Comparison of ENCODE assay signal across 33 mouse cellular contexts in the genomic region with DNA sequence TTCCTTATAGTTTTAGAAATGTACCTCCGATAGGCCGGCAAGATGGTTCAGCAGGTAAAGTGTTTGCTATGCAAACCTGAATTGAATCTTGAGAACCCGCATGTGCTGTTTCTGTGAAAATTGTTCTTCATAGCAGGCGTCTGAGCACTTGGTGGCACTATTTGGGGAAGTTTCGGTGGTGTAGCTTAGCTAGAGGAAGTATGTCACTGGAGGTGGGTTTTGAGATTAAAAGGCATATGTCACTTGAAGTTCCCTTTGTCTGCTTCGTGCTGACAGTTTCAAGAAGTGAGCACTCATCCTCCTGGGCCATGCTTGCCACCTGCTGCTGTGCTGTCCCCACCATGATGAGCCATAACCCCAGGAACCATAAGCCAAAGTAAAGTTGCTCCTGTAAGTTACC. TPM values are rescaled to one million over a fixed set of nuclear protein-coding genes. Genes with fewer than 3 reads are reported as not detected.
DNase-seq lines count a peak whose midpoint lies in the region; ATAC-seq and TF ChIP-seq lines count a peak whose summit lies in the region.
"Had no signal": no experiment of that assay in that cellular context is flagged by ENCODE, and none has a peak within 500 bp of the region (broad histone marks: within the 10 kb centered on the region; RNA-seq: fewer than 3 reads in every experiment).

No protein-coding gene starts in this region.

- peak in 2 of 3 experiments; percentile 28 to 59; a peak in 3 of 6 replicates for TF ChIP-seq CTCF in MEL (IDR thresholded peaks at IDR 0.05 in 2 of 3, conservative IDR thresholded peaks at IDR 0.05 in 1 of 3; ENCODE audit: control insufficient read depth in 1 of 3, insufficient read depth in 1 of 3, low read depth in 2 of 3, low read length in 3 of 3, poor library complexity in 1 of 3, severe bottlenecking in 1 of 3)
- no peak for TF ChIP-seq CTCF in gastrocnemius, adult 2 months (IDR thresholded peaks at IDR 0.05)

- intact Hi-C loops in gastrocnemius, adult 2 months (cut with DNase I): loop anchor here (10.0 kb wide), 1 partner anchor 407 kb away; no protein-coding TSS in a partner anchor

- ATAC-seq in hematopoietic stem cell, adult 5-6 weeks (replicated peaks in 1 of 2; ENCODE audit: insufficient read depth in 1 of 2, low FRiP score in 2 of 2, low TSS enrichment in 1 of 2, low read depth in 1 of 2, poor library complexity in 2 of 2, severe bottlenecking in 2 of 2): peak; percentile 93 to 95
- peak; percentile 90 for ATAC-seq in neutrophil, adult 5-6 weeks (ENCODE audit: extremely low read depth, insufficient number of reproducible peaks, low FRiP score, poor library complexity, severe bottlenecking)
- ATAC-seq: CD4-positive, CD25-positive, alpha-beta regulatory T cell, adult 4 months; forebrain, postnatal 0 days; liver, postnatal 0 days; midbrain, embryonic 16.5 days had no signal

- H3K36me3 ChIP-seq in MEL (ENCODE audit: control insufficient read depth in 1 of 2, insufficient read depth in 2 of 2, low read length in 2 of 2): peaks cover 0 to 2% of the 10 kb centered on the region in 2 experiments; a peak in 2 of 4 replicates
- H3K36me3 ChIP-seq: embryonic facial prominence, embryonic 10.5 days; embryonic facial prominence, embryonic 15.5 days; forebrain, embryonic 12.5 days; heart, embryonic 13.5 days; hindbrain, embryonic 10.5 days; hindbrain, embryonic 15.5 days; kidney, embryonic 15.5 days; limb, embryonic 12.5 days; neural tube, embryonic 13.5 days had no signal

- H3K79me2 ChIP-seq in MEL (ENCODE audit: control insufficient read depth, insufficient read depth, low read length, poor library complexity): no peaks in the 10 kb centered on the region

- H3K9ac ChIP-seq in MEL (ENCODE audit: control insufficient read depth, low read depth, low read length, poor library complexity, severe bottlenecking): peak overlapping the region; percentile 37
- H3K9ac ChIP-seq: embryonic facial prominence, embryonic 15.5 days; forebrain, embryonic 12.5 days; forebrain, postnatal 0 days; heart, embryonic 13.5 days; hindbrain, embryonic 15.5 days; kidney, embryonic 15.5 days; limb, embryonic 12.5 days; liver, postnatal 0 days; neural tube, embryonic 13.5 days had no signal

- peak; percentile 23 for TF ChIP-seq RAD21 in MEL (IDR thresholded peaks at IDR 0.05; ENCODE audit: low read depth, low read length)

- peak in 1 of 2 experiments; percentile 41; a peak in 1 of 4 replicates for TF ChIP-seq POLR2A in MEL (IDR thresholded peaks at IDR 0.05; ENCODE audit: control insufficient read depth in 1 of 2, insufficient read depth in 1 of 2, low read depth in 1 of 2, low read length in 2 of 2, poor library complexity in 1 of 2)

- TF ChIP-seq EP300 in MEL (IDR thresholded peaks at IDR 0.05; ENCODE audit: low read depth in 1 of 2, low read length in 2 of 2): no peak

- no peak overlapping the region for H3K27ac ChIP-seq in MEL (ENCODE audit: control insufficient read depth, low read depth, low read length)
- H3K27ac ChIP-seq in gastrocnemius, adult 2 months: no peak overlapping the region
- H3K27ac ChIP-seq: embryonic facial prominence, embryonic 10.5 days; embryonic facial prominence, embryonic 15.5 days; forebrain, embryonic 12.5 days; heart, adult 2 months; heart, embryonic 13.5 days; hindbrain, embryonic 10.5 days; hindbrain, embryonic 15.5 days; kidney, embryonic 15.5 days; limb, embryonic 12.5 days; macrophage; neural tube, embryonic 13.5 days had no signal

- H3K4me1 ChIP-seq in MEL (ENCODE audit: control insufficient read depth in 1 of 2, insufficient read depth in 2 of 2, low read length in 2 of 2): peaks cover 0 to 3% of the 10 kb centered on the region in 2 experiments; a peak in 2 of 4 replicates
- H3K4me1 ChIP-seq: embryonic facial prominence, embryonic 10.5 days; embryonic facial prominence, embryonic 15.5 days; forebrain, embryonic 12.5 days; heart, embryonic 13.5 days; hindbrain, embryonic 10.5 days; hindbrain, embryonic 15.5 days; kidney, embryonic 15.5 days; limb, embryonic 12.5 days; neural tube, embryonic 13.5 days had no signal

- peak; percentile 6 for DNase-seq in lung, postnatal 36 days
- no peak for DNase-seq in lung, postnatal 14 days
- DNase-seq in MEL (ENCODE audit: low read depth, low spot score): peak; percentile 87
- DNase-seq in gastrocnemius, adult 2 months: no peak
- DNase-seq in frontal cortex, postnatal 25 days (ENCODE audit: low spot score in 2 of 2): no peak
- no peak for DNase-seq in c-Kit-positive CD71-positive TER-119-positive erythroid progenitor cells, embryonic 14.5 days (ENCODE audit: low spot score)
- DNase-seq: adrenal gland, postnatal 10 days; cerebellum, adult 11-12 months; cerebellum, postnatal 10 days; forebrain, postnatal 0 days; gastrocnemius, postnatal 25 days; heart, adult 2 months; heart, postnatal 10 days; kidney, adult 18-20 months; kidney, postnatal 25 days; liver, postnatal 0 days; right cerebral cortex, postnatal 14 days; thymus, postnatal 14 days had no signal

- no peaks in the 10 kb centered on the region for H3K9me3 ChIP-seq in MEL (replicated peaks; ENCODE audit: insufficient read depth, low read length)
- H3K9me3 ChIP-seq: embryonic facial prominence, embryonic 15.5 days; forebrain, embryonic 12.5 days; hindbrain, embryonic 15.5 days; kidney, embryonic 15.5 days had no signal

- no peak overlapping the region for H3K4me3 ChIP-seq in MEL (ENCODE audit: control insufficient read depth in 1 of 2, insufficient read depth in 1 of 2, low read depth in 2 of 2, low read length in 2 of 2)
- no peak overlapping the region for H3K4me3 ChIP-seq in gastrocnemius, adult 2 months
- H3K4me3 ChIP-seq: embryonic facial prominence, embryonic 10.5 days; embryonic facial prominence, embryonic 15.5 days; forebrain, embryonic 12.5 days; heart, adult 2 months; heart, embryonic 13.5 days; hindbrain, embryonic 10.5 days; hindbrain, embryonic 15.5 days; kidney, embryonic 15.5 days; limb, embryonic 12.5 days; myocyte; neural tube, embryonic 13.5 days had no signal

- H3K27me3 ChIP-seq in MEL (ENCODE audit: control insufficient read depth in 1 of 2, insufficient read depth in 2 of 2, low read length in 2 of 2): no peaks in the 10 kb centered on the region
- H3K27me3 ChIP-seq: embryonic facial prominence, embryonic 15.5 days; forebrain, embryonic 12.5 days; heart, embryonic 13.5 days; hindbrain, embryonic 15.5 days; kidney, embryonic 15.5 days; limb, embryonic 12.5 days; neural tube, embryonic 13.5 days had no signal

TF ChIP-seq in MEL, 35 proteins besides CTCF, POLR2A, EP300 and RAD21:
- TF ChIP-seq POLR2AphosphoS5 (IDR thresholded peaks at IDR 0.05; ENCODE audit: borderline replicate concordance, low read depth, low read length) (no peak), MAX (IDR thresholded peaks at IDR 0.05; ENCODE audit: low read length) (peak; percentile 81), MAZ (IDR thresholded peaks at IDR 0.05; ENCODE audit: low read depth, low read length) (no peak), TBP (IDR thresholded peaks at IDR 0.05; ENCODE audit: low read depth, low read length) (peak; percentile 76), SMC3 (IDR thresholded peaks at IDR 0.05; ENCODE audit: low read depth, low read length) (peak; percentile 52), HCFC1 (IDR thresholded peaks at IDR 0.05; ENCODE audit: low read depth, low read length) (peak; percentile 68), MYC (IDR thresholded peaks at IDR 0.05; ENCODE audit: low read depth, low read length) (peak; percentile 67; the same call in 1 of the 2 replicates), RCOR1 (IDR thresholded peaks at IDR 0.05; ENCODE audit: low read depth, low read length) (no peak)

RNA-seq across cellular contexts. Expression of a gene that starts 8.2 kb away (rescaled TPM):
- total RNA-seq in MEL (2012; rRNA removed): 225 and 229 TPM in 2 replicates
- polyA plus RNA-seq in MEL (2012; ENCODE audit: insufficient read depth in 1 of 2, insufficient read length in 2 of 2, low read depth in 1 of 2, low replicate concordance in 2 of 2, missing spikeins in 1 of 2): 100 to 1,000 TPM in 1 of 2 experiments, not detected in 1; 146 TPM
- total RNA-seq in hematopoietic stem cell, adult 5-6 weeks (2017): 43.8 and 50.3 TPM in 2 replicates
- 12.2 and 24.1 TPM in 2 replicates for total RNA-seq in neutrophil, adult 5-6 weeks (2017)
- 100 to 1,000 TPM; 249 to 333 TPM for total RNA-seq in gastrocnemius, adult 2 months (2021)

RNA-seq across cellular contexts. Expression of a gene that starts 17.8 kb away (rescaled TPM):
- total RNA-seq in MEL (2012; rRNA removed): 36.2 and 38.3 TPM in 2 replicates
- polyA plus RNA-seq in MEL (2012; ENCODE audit: insufficient read depth in 1 of 2, insufficient read length in 2 of 2, low read depth in 1 of 2, low replicate concordance in 2 of 2, missing spikeins in 1 of 2): 10 to 100 TPM; 32.0 to 62.7 TPM
- total RNA-seq in hematopoietic stem cell, adult 5-6 weeks (2017): 110 and 135 TPM in 2 replicates
- 64.3 and 72.3 TPM in 2 replicates for total RNA-seq in neutrophil, adult 5-6 weeks (2017)
- 1 to 10 TPM; 8.3 to 8.9 TPM for total RNA-seq in gastrocnemius, adult 2 months (2021)

RNA-seq across cellular contexts. Expression of a gene that starts 18.0 kb away (rescaled TPM):
- 5.7 and 7.3 TPM in 2 replicates for total RNA-seq in MEL (2012; rRNA removed)
- 10 to 100 TPM in 1 of 2 experiments, not detected in 1; 12.1 TPM for polyA plus RNA-seq in MEL (2012; ENCODE audit: insufficient read depth in 1 of 2, insufficient read length in 2 of 2, low read depth in 1 of 2, low replicate concordance in 2 of 2, missing spikeins in 1 of 2)
- 11.1 and 50.3 TPM in 2 replicates for total RNA-seq in hematopoietic stem cell, adult 5-6 weeks (2017)
- 1.6 and 3.6 TPM in 2 replicates for total RNA-seq in neutrophil, adult 5-6 weeks (2017)
- total RNA-seq in gastrocnemius, adult 2 months (2021): 10 to 100 TPM; 42.6 to 45.4 TPM

RNA-seq across cellular contexts. Expression of a gene that starts 47.8 kb away (rescaled TPM):
- total RNA-seq in MEL (2012; rRNA removed): 0.26 and 0.58 TPM in 2 replicates
- polyA plus RNA-seq in MEL (2012; ENCODE audit: insufficient read depth in 1 of 2, insufficient read length in 2 of 2, low read depth in 1 of 2, low replicate concordance in 2 of 2, missing spikeins in 1 of 2): 1 to 10 TPM in 1 of 2 experiments, not detected in 1; 1.0 TPM
- 65.7 and 83.7 TPM in 2 replicates for total RNA-seq in hematopoietic stem cell, adult 5-6 weeks (2017)
- total RNA-seq in neutrophil, adult 5-6 weeks (2017): 153 and 157 TPM in 2 replicates
- 1 to 10 TPM; 2.4 to 3.0 TPM for total RNA-seq in gastrocnemius, adult 2 months (2021)

Comparison
In these comparisons a context has a peak if more than half of its experiments do, and no peak if none do; other contexts are left out.
1. DNase-seq: peak in lung, postnatal 36 days (single experiment) and MEL (single experiment); none in lung, postnatal 14 days (single experiment), gastrocnemius, adult 2 months (single experiment), frontal cortex, postnatal 25 days (0 of 2) and c-Kit-positive CD71-positive TER-119-positive erythroid progenitor cells, embryonic 14.5 days (single experiment).